Mouse (Mus musculus): ENCODE results near the gene Vkorc1l1.

The Vkorc1l1 gene

DNA sequence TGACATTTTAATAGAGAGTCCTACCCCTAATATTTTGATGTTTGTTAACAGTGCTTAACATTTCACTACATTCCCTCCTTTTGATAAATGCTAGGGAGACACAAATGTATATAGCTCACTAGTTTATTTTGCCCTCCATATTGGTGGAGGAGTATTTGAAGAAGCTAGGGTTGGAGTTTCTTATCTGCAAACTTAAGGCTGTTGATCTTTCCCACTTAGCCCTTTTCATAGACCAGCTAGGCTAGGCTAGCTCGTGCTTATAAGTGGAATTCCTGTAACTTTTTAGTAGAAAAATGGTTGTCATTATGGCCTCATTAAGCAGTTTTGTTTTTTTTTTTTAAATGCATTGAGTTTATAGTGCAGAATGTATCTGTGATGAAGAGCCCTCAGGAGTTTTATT is 1.6 kb downstream of the Vkorc1l1 start:
- no peak for DNase-seq

DNA sequence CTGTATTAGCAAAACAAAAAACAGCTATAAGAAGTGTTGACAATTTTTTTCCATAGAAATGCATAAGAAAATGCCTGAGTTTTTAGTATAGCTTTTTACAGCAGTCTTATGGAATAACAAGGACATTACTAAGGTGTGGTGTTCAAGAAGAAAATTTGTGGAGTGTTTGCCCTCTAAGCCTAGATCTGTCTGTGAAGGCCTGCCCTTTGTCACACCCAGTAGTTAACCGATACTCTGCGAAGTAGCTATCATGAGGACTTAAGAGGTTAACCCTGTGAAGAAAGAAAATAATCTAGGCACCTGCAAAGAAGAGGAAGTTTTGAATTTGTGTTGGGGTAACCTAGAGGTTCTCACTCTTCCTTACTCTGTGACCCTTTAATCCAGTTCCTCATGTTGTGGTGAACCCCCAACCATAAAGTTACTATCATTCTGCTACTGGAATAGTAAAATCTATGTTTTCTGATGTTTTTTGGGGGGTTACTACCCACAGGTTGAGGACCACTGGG is 5.8 kb downstream of the Vkorc1l1 start:
- no peak for DNase-seq

DNA sequence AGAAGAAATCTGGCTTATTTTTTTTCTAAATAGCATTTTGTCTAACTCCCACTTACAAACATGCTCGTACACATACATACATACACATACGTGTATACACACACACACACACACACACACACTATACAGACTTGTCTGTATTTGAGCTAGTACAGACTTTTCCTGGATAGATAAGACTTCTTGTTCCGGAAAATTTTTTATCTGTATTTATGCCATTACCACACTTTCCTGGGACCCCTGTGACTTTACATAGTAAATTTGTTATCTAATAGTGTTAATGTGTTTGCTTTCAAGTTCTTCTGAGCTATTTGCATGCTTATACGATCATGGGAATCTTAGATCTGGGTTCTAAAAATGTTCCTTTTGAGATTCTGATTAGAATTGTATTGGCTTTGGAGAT is 10.4 kb downstream of the Vkorc1l1 start:
- DNase-seq = no peak

DNA sequence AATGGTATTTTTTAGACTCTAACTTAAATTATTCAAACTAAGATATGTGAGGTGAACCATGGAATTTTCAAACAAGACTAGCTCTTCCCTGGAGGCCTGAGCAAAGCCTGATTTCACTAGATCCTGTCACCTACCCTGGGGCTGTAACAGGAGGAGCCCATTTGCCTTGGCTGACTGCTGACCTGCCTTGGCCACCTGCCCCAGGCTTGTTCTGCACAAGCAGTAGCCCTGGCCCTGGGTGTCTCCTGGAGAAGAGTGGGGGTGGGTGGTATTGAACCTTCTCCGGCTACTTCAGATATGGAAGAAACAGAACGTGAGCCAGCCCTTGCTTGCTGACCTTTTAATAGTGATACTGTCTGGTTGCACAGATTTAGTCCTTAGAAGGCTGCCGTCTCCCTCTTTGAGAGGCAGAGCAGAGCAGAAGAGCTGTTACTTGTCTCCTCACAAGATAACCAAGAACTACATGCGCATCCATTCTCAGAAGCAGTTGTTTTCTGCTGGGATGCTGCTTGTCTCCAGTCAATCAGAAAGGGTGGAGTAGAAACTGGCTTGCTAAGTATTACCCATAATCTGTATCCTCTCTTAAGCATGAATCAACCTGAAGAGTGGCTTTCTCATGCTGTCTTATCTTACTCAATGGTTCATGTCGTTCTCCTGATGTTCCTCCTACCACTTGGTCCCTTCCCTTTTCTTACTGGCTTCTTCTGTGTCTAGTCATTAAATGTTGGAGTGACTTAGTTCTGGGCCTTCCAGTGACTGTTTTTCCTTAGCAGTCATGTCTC is 12.9 kb downstream of the Vkorc1l1 start:
- DNase-seq = no peak

DNA sequence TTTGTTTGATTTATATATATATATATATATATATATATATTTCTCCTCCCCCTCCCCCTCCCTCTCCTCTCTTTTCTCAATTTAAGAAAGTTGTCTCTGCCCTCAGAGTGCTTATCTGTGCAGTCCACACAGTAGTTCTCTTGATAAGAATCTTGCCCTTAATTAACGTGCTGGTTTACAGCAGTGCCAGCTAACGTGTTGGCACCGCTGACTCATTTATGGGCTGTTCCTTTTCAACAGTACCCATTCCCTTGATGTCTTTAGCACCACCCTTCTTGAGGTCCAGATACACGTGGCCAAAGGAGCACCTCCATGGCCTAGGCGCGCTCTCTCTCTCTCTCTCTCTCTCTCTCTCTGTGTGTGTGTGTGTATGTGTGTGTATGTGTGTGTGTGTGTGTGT is 14.0 kb downstream of the Vkorc1l1 start:
- DNase-seq = no peak

DNA sequence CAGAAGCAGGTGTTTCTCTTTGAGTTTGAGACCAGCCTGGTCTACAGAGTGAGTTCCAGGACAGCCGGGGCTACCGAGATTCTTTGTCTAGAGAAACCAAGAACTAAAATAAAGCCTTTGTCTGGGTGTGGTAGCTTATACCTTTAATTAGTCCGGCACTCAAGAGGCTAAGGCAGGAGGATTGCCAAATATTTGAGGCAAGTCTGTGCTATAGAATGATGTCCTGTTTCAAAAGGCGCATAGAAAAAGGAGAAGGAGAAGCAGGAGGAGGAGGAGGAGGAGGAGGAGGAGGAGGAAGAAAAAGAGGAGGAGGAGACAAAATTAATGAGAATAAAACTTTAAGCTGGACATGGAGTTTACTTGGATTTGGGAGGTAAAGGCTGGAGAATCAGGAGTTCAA is 21.5 kb downstream of the Vkorc1l1 start:
- no peak for DNase-seq

DNA sequence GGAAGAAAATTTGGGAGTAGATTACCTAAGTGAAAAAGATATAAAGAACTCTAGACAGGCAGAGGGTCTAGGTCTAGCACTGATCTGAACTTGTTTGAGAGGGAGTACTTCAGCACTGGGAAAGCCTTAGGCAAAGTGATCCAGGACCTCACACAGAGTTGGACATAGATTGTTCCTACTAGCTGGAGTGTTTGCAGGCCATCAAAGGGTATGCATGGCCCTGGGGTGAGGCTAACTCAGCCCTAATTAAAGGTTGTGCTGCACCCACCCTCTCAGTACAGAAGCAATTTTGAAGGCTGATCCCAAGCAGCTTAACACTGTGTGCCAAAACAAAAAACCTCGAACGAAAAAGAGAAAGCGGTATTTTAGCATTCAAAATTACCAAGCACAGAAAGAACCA is 24.7 kb downstream of the Vkorc1l1 start:
- no peak for DNase-seq

DNA sequence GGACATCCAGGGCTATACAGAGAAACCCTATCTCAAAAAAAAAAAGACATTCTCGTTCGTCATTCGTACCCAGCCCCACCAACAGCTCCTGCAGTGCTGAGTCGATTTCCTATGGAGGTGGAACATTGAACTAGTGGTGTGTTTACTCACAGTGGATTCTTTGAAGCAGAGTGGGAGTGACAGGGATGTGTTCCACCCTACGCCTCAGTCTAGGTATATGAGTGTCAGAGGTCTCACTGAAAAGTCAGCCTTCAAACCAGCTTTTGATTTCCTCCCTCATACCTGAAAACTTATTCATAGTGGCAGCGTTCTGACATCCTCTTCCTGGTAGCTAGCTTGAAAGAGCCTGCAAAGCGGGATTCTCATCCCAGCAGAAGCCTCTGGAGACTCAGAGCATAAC is 26.6 kb downstream of the Vkorc1l1 start:
- DNase-seq = no peak

DNA sequence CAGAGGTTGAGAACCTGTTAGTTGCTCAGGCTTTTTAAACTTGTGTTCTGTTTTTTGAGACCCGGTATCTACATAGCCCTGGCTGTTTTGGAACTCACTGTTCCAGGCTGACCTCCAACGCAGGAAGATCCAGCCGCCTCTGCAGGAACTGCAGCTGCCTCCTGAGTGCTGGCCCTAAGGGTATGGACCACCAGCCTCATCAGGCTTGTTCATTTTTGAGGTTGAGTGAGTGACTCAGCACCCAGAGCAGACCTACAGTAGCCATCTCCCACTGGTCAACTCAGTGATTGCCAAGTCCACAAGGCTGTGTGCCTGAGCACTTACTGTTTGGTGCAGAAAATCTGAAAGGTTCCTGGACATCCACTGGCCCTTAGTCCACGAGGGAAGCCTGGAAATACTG is 29.7 kb downstream of the Vkorc1l1 start:
- DNase-seq = no peak

DNA sequence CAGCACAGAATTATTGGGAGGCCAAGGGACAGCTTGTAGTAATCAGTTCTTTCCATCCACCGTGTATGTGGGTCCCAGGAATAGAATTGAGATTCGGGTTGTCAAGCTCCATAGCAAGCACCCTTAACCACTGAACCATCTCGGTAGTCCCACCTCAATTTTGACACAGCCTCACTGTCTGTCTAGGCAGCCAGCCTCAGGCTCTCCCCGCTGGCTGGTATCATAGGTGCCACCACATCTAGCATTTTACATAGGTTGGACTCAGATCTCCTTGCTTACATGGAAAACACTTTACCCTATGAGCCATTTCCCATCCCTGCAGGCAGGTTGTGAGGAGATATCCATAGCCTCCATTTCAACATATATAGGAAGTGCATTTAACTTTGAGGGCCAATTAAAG is 32.6 kb downstream of the Vkorc1l1 start:
- no peak for DNase-seq

DNA sequence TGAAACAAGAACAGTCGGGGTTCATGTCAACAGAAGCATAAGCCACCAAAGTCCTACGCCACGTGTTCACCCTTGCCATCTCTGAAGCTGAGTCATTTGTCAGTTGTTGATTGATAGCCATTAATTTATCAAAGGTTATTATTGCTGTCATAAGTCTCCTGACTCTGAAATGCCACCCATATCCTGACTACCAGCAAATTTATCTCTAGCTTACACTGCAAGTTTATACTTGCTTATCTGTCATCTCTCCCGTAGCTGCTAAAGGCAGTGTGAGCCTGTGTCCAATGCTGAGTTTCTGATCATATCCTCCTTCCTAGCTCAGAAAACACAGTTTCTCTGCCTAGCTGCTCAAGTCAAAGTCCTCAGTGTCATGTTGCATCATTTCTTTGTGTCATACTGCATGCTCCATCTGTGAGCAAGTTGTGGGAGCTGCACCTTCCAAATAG is 33.1 kb downstream of the Vkorc1l1 start:
- DNase-seq = no peak

DNA sequence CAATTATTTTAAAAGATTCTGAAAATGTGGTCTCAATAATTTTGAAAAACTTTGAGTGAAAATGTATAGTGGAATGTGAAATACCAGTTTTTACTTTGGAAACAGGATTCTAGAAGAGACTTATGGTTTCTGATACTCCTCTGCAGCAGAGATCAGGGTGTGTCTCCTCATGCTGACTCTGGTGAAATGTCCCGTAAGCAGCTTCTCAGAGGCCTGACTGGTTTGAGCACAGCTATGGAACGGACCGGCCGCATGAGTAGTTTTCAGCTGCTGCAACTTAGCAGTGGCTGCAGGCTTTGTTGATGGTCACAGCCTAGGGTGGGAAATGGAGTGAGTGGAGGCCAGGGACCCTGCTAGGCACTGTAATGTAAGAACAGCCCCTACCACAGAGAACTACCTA is 36.0 kb downstream of the Vkorc1l1 start:
- no peak for DNase-seq

DNA sequence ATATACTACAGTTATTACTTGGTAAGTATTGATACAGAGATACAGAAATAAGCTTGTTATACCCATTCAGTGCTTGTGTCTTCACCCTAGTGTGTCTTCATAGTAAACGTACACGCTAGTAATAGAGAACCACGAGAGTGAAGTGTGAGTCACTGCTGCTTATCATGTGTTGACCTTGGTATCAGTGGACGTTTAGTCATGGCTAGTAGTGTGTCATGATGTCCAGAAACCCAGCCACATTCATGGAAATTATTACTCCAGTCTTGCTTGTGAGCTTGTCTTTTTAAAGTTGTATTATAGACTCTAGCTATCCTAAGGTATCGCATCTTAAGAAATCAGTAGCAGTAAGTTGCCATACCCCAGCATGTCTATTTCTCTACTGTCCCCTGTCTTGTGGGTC is 36.8 kb downstream of the Vkorc1l1 start:
- DNase-seq = no peak

DNA sequence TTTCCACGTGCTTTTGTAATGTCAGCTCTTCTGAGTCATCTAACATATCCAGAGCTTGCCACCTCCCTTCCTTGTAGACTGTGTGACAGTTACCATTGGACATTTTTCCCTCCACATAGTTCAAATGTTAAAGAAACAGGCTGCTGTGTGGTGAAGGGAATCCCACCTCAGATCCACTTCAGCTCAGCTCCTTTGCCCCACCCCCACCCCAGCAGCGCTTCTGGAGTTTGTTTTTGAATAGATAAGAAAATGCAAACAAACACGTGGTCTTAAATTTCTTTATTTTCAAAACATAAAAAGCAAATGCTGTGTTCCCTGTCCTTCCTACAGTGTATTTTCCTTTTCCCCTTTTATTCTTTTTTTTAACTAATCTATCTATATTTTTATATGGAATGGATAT is 38.4 kb downstream of the Vkorc1l1 start:
- DNase-seq = no peak

DNA sequence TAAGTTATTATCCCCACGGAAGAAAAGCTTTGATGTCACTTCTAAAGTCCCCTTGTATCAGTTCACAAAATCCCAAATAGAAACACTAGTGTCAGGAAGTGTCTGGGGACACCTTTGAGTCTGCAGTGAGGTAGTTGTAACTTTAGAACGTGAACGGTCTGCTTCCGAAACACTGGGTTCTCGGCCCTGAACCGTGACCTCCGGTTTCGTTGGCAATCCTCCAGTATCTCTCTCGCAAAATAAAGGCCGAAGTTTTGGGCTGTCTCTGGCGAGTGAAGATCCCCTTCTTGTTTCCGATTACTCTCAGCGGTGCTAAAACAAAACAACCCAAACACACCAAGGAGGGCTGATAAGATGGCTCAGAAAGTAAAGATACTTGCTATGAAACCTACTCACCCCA is 47.6 kb downstream of the Vkorc1l1 start:
- DNase-seq = no peak

DNA sequence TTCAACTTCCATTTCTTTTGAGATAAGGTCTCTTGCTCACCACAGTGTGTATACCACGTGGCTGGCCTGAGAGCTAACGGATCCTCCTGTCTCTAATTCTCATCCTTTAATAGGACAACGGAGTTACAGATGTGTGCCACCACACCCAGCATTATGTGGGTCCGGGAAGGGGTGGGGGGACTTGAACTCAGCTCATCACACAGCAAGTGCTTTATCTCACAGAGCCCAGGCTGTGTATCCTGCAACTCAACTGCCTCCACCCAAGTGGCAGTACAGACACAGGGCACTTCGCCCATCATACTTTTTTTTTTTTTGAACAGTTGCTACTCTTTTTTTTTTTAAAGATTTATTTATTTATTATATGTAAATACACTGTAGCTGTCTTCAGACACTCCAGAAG is 50.1 kb downstream of the Vkorc1l1 start:
- DNase-seq = no peak

DNA sequence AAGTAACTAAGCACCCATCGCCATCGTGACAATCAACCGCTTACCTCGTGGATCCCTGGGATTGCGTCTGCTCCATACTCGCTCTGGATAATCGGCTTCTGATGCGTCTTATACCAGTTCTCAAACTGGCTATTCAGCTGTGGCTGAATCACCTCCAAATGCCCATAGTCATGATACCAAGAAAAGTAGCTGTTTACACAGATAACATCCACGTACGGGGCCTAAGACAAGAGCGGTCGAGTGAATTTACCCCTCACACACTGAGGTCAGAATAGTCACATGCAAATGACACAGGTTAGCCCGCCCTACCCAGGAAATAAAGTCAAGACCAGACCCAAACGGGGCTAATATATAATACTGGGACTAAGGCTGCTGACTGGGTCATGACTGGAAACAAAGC is 51.6 kb downstream of the Vkorc1l1 start:
- no peak for DNase-seq

DNA sequence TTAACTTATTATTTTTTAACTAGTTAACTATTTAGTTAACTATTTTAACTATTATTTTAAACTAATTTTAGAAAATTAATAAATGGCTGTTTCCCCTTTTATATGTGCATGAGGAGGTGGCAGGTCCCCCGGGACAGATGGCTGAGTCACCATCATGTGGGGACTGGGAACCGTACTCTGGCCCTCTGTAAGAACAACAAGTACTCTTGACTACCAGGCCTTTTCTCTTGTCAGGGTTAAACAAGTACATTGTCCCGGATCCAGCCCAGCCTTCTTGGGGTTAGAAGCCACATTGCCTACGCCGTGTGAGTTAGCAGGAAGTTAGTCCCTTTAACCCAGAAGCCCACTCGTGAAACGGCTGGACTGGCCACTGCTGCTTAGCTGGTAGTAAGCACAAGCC is 53.2 kb downstream of the Vkorc1l1 start:
- DNase-seq = no peak

DNA sequence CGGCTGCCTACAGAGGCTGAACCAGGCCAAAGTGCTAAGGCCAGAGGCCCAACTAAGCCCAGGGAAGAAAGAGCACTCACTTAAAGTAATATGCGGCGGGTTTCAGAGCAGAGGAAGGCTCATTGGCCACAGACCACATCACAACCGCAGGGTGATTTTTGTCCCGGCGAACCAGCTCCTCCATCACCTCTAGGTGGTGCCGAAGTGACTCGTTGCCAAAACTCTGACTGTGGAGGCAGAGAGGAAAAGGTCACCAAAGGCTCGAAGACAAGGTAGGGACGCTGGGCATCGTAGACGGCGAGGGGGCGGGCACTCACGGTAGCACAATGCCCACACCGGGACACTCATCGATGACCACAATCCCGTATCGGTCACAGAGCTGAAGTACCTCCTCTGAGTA is 55.9 kb downstream of the Vkorc1l1 start:
- no peak for DNase-seq

DNA sequence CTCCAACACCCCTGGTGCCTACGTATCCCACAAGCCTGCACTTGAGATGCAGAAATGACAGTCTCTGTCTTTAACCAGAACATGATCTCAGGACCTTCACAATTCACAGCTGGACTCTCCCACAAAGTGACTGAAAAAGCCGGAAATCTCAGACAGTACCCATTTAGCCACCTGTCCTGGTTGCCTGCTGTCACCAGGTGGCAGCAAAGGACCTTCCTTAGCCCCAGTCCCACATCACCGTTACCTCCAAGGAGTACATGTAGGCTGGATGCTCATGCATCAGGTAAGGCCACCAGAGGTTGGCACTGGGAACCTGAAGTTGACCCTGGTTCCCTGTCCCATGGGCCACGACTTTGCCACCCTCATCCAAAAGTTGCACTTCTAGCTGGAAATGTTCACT is 57.3 kb downstream of the Vkorc1l1 start:
- peak; percentile 77 to 81 for DNase-seq

DNA sequence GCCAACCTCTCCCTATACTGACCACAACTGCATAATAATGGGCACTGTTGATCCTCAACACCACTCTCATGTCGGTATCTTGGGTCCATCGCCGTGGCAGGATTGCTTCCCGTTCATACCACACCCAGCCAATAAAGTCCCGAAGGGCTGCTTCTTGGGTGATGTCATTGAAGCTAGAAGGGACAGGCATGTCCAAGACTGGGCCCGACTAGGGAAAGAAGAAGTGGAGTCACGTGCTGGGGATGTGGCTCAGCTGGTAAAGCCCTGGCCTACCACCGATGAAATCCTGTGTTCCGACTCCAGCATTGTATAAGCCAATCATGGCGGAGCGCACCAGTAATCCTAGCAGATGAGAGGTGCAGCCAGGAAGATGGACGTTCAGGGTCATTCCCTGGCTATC is 59.0 kb downstream of the Vkorc1l1 start:
- peak in 1 of 2 experiments; percentile 16 for DNase-seq

DNA sequence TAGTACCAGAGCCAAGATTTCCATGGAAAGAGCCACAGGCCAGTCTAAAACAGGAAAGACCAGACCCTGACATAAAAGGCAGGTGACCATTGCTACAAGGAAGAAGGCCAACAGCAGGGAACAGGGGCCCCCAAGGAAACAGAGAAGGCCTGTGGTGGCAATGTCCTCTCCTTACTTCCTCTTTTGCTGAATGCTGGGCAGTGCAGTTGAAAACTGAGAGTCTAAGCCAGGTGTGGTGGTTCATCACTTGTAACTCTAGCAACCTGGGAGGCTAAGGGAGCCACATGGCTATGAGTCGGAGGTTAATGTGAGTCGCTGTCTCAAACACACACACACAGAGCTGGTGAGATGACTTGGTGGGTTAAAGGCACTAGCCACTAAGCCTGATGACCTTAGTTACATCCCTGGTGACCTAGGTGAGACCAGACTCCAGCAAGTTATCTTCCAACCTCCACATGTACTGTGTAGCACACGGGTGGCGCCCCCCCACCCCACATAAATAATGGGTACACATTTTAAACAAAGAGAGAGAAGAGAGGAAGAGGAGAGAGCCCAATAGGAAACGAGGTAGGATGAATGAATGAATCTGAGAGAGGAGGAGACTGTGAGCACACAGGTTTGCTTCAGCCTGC is 59.7 kb downstream of the Vkorc1l1 start:
- DNase-seq = no peak

DNA sequence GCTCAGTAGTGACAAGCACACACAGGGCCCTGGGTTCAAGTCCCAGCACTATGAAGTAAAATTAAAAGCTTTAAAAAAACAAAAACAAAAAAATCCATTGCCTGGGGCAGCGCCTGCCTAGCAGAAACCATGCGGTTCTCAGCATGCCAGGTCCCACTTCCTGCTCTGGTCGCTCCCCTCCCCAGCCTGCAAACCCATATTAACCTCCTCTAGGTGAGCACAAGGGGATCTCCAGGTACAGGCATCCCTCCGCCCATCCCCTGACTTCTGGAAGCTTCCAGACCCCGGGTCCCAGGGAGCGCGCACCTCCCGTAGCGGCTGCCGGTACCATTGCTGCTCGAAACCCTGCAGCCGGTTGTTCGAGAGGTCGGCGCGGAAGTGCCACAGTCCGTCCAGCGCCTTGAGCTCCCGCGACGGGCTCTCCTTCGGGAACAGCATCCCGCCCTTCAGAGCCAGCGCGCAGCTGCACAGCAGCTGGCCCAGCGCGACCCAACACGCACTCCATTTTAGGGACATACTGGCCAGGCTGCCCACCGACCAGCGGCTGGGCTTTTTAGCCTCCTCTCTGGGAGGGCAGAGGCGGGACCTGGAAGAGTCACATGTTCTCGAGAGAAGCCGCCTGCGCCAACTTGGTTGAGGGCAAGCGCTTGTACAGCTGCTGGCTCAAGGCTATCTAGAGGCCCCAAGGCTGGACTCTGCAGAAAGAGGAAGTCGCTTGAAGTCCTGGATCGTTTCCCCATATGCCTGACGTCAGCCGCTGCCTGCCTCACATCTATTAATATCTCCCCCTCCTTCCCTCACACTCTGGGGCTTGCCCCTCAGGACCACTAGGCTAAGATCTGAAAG is 60.8 kb downstream of the Vkorc1l1 start, which contains the start of gene Gusb:
Gusb (minus strand) TSS at position 749 of the 846 bp plus-strand sequence.
- peak; percentile 85 to 91 for DNase-seq
